Mouse (Mus musculus): Measurements from ENCODE around the gene Psmg3. TPM values are rescaled to one million over a fixed set of nuclear protein-coding genes. Genes with fewer than 3 reads are reported as not detected.
A peak's percentile ranks its signal among the peaks of the same experiment; 100 is the strongest.

Psmg3 gene
- polyA plus RNA-seq, 1 experiment from 2014 or later, result 124 TPM

DNA sequence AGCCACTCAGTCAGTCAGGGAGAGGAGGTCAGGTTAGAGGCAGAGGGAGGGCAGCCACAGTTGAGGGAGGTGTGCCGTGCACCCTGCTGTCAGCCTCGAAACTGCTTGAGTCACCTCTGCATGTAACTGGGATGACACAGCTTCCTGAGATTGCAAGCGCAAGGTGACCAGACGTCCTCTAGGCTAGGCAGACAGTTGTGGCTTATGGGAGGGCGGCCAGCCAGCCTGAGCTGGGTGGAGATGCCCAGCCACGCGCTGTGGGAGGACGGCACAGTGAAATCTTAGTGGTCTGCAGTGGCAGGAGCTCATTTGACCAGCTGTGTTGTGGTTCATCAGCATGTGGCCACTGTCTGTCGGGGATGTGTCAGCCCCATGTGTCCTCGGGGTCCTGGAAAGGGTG, 31.7 kb downstream of the Psmg3 start:
- peak overlapping the region; percentile 70 for H3K4me2 ChIP-seq
- peaks cover 66% of the 10 kb centered on the region for H3K4me1 ChIP-seq (replicated peaks; ENCODE audit: control insufficient read depth, insufficient read depth, low read length)
- peak overlapping the region; percentile 23; the same call in 1 of the 2 replicates for H3K4me3 ChIP-seq (ENCODE audit: low read depth, low read length)
- H3K36me3 ChIP-seq (ENCODE audit: control insufficient read depth, insufficient read depth, low read length), result peaks cover 11% of the 10 kb centered on the region
- no peak for DNase-seq (ENCODE audit: low spot score)
- peak overlapping the region; percentile 40; the same call in 1 of the 2 replicates for H3K9ac ChIP-seq (ENCODE audit: low read depth, low read length)
- no peaks in the 10 kb centered on the region for H3K27me3 ChIP-seq (replicated peaks; ENCODE audit: control insufficient read depth, insufficient read depth, low read length)
- 48% methylated on average over 10 of the region's 10 CpGs for WGBS
- H3K9me3 ChIP-seq (ENCODE audit: control insufficient read depth, low read length), result no peaks in the 10 kb centered on the region
- H3K27ac ChIP-seq (ENCODE audit: low read depth, low read length), result peak overlapping the region; percentile 70
- no peak for ATAC-seq (replicated peaks; ENCODE audit: low FRiP score)

DNA sequence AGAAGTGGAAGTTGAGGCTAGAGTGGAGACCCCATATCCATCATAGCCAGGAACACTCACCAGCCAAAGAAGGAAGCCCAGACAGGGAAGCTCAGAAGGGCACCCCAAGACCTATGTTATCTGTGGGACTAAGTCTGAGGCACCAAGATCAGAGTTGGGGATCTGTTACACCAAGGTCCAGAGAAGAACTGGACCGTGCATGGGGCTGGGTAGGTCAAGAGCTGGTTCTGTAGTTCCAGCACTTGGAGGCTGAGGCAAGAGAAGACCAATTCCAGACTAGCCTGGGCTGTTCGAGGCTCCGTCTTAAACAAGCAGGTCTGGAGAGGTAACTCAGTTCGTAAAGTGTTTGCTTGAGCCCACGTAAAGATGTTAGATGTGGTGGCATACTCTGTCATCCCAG, 32.5 kb downstream of the Psmg3 start:
- DNase-seq (ENCODE audit: low spot score) (no peak), ATAC-seq (replicated peaks; ENCODE audit: low FRiP score) (no peak)
- H3K27me3 ChIP-seq (replicated peaks; ENCODE audit: control insufficient read depth, insufficient read depth, low read length), result no peaks in the 10 kb centered on the region
- peak overlapping the region; percentile 92; the same call in 1 of the 2 replicates for H3K27ac ChIP-seq (ENCODE audit: low read depth, low read length)
- H3K9ac ChIP-seq (ENCODE audit: low read depth, low read length), result peak overlapping the region; percentile 60
- 80% methylated on average over 5 of the region's 5 CpGs for WGBS
- H3K36me3 ChIP-seq (ENCODE audit: control insufficient read depth, insufficient read depth, low read length), result peaks cover 4% of the 10 kb centered on the region; the same call in 1 of the 2 replicates
- H3K4me2 ChIP-seq, result peak overlapping the region; percentile 70
- peaks cover 68% of the 10 kb centered on the region for H3K4me1 ChIP-seq (replicated peaks; ENCODE audit: control insufficient read depth, insufficient read depth, low read length)
- no peaks in the 10 kb centered on the region for H3K9me3 ChIP-seq (ENCODE audit: control insufficient read depth, low read length)
- peak overlapping the region; percentile 99 for H3K4me3 ChIP-seq (ENCODE audit: low read depth, low read length)

DNA sequence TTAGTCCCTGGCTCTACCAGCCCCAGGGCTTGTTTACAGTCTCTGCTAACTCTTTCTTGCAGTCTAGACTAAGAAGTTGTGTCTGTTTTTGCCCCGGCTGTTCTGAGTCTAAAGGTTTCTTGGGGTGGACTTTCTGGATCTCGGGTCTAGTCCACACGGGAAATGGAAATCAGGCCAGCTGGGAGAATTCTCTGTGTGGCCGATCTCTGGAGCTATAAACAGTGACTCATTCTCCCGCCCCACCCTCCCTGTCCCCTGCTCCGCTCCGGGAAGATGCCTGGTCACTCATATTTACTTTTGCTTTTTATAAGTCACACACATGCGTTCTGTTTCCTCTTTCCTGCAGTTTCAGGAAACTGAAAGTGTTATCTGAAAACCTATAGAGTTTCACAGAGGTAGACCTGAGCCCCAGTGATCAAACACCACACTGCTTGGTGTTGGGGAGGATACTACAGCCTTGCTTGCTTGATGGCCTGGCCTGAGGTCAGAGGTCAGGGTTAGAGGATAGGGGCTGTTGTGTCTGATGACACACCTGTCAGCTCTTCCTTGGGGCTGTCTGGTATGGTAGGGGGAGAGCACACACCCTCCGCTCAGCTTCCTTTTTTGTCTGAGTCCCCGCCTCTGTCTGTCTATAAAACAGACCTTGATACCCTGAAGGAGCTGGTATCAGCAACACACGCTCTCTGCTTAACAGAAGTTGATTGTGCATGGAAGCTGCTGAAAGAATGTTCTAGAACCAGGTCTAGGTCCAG, 33.2 kb downstream of the Psmg3 start:
- ATAC-seq (replicated peaks; ENCODE audit: low FRiP score) (no peak), DNase-seq (ENCODE audit: low spot score) (no peak)
- H3K9me3 ChIP-seq (ENCODE audit: control insufficient read depth, low read length), result no peaks in the 10 kb centered on the region

DNA sequence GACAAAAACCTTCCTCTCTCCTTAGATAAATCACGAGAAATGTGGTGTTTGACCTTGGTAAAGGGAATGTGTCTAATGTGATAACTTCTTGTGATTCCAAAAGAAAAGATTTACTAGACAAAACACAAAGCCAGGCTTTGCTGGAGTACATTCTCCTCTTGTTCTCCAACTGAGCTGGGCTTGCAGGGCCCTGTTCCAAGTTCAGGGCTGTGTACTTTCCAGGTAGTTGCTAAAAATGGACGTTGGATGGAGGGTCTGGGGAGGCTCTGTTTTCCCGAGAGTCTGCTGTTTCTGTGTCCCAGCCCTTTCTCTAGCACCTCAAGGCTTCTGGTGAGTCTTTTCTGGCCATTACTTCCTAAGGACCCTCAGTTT, 33.7 kb downstream of the Psmg3 start:
- no peak for ATAC-seq (replicated peaks; ENCODE audit: low FRiP score)
- peak overlapping the region; percentile 99 for H3K4me3 ChIP-seq (ENCODE audit: low read depth, low read length)
- H3K36me3 ChIP-seq (ENCODE audit: control insufficient read depth, insufficient read depth, low read length), result peaks cover 3% of the 10 kb centered on the region; the same call in 1 of the 2 replicates
- H3K4me1 ChIP-seq (replicated peaks; ENCODE audit: control insufficient read depth, insufficient read depth, low read length), result peaks cover 63% of the 10 kb centered on the region
- H3K9me3 ChIP-seq (ENCODE audit: control insufficient read depth, low read length), result no peaks in the 10 kb centered on the region
- H3K27me3 ChIP-seq (replicated peaks; ENCODE audit: control insufficient read depth, insufficient read depth, low read length), result no peaks in the 10 kb centered on the region
- H3K27ac ChIP-seq (ENCODE audit: low read depth, low read length), result peak overlapping the region; percentile 92
- peak overlapping the region; percentile 96 for H3K9ac ChIP-seq (ENCODE audit: low read depth, low read length)
- 30% methylated on average over 3 of the region's 3 CpGs for WGBS
- no peak for DNase-seq (ENCODE audit: low spot score)
- peak overlapping the region; percentile 70 for H3K4me2 ChIP-seq

More for the DNA sequence above, 33.2 kb downstream of the Psmg3 start:
- peak overlapping the region; percentile 99 for H3K4me3 ChIP-seq (ENCODE audit: low read depth, low read length)
- peak overlapping the region; percentile 96 for H3K9ac ChIP-seq (ENCODE audit: low read depth, low read length)
- peaks cover 68% of the 10 kb centered on the region for H3K4me1 ChIP-seq (replicated peaks; ENCODE audit: control insufficient read depth, insufficient read depth, low read length)
- WGBS, result 22% methylated on average over 11 of the region's 11 CpGs
- H3K36me3 ChIP-seq (ENCODE audit: control insufficient read depth, insufficient read depth, low read length), result peaks cover 3% of the 10 kb centered on the region; the same call in 1 of the 2 replicates
- peak overlapping the region; percentile 92 for H3K27ac ChIP-seq (ENCODE audit: low read depth, low read length)
- H3K4me2 ChIP-seq, result peak overlapping the region; percentile 70
- no peaks in the 10 kb centered on the region for H3K27me3 ChIP-seq (replicated peaks; ENCODE audit: control insufficient read depth, insufficient read depth, low read length)

DNA sequence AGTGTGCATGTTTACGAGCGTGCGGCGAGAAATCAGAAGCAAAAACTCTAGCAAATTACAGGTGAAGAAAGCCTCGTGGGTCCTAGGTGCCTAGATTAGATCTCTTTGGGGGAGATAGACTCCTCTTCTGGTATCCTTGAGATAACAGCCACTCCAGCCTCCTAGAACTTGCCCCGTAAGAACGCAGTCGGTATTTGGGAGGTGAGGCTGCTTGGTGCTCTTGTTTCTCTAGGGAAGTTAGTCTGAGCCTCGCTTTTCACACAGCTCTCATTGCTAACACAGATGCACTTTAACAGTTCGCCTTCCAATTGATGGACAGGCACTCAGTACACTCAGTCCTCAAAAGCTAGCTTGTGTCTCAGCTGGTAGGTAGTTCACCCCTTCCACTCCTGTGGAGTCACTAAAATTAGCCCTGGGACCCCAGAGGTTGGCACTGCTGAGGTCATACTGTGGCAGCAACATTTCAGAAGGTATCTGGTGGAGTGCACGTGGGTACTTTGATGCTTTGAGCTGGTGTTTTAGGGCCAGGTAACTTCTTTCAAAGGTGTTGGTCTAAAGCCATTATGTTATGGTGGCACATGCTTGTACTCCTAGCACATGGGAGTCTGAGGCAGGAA, 34.4 kb downstream of the Psmg3 start:
- ATAC-seq (replicated peaks; ENCODE audit: low FRiP score), result no peak; the same call in 1 of the 2 replicates
- Histone ChIP-seq H3K36me3 (ENCODE audit: control insufficient read depth, insufficient read depth, low read length) (peaks cover 3% of the 10 kb centered on the region; the same call in 1 of the 2 replicates), H3K27me3 (replicated peaks; ENCODE audit: control insufficient read depth, insufficient read depth, low read length) (no peaks in the 10 kb centered on the region), H3K4me2 (peak overlapping the region; percentile 70), H3K4me3 (ENCODE audit: low read depth, low read length) (peak overlapping the region; percentile 99), H3K9ac (ENCODE audit: low read depth, low read length) (peak overlapping the region; percentile 96), H3K9me3 (ENCODE audit: control insufficient read depth, low read length) (no peaks in the 10 kb centered on the region), H3K4me1 (replicated peaks; ENCODE audit: control insufficient read depth, insufficient read depth, low read length) (peaks cover 57% of the 10 kb centered on the region), H3K27ac (ENCODE audit: low read depth, low read length) (peak overlapping the region; percentile 92)
- DNase-seq (ENCODE audit: low spot score), result no peak
- WGBS, result 9% methylated on average over 11 of the region's 11 CpGs

DNA sequence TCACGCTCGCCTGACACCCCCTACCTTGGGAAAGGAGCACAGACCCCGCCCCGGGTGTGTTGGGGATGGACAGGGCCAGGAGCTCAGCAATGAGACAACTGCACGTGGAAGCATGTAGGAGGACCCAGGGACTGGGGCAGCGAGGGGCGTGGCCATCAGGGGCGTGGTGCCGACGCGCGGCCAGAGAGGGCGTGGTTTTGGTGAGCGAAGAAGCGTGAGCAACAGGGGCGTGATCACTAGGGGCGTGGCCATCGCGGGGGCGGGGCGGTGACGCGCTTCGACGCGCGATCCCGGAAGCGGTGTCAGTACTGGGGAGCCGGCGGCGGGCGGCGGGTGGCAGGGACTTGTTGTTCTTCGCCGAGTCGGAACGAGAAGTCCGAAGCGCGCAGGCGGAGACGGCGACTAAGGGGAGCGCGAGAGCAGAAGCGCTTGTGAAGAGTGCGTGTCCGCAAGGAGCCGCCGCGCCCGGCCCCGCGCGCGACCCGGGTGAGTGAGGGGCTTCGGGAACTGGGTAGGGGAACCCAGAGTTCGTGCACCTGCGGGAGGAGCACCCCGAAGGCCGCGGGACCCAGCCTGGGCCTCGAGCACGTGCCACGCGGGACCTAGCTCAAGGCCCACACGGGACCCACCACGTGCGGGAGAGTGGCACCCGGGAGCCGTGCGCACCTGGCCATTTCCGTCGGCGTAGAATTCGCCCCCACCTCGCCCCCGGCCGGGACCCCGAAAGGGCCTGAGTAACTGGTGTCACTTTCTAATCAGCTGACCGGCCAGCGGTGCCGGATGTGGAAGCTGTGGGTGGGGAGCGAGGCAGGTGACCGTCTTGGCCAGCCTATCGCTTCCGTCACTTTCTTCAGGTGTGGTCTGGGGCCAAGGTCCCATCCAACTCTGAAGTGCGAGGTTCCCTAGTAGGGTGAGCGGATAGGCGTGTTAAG, 35.2 kb downstream of the Psmg3 start, which contains the start of gene Mafk:
Gene Mafk, plus strand, starts transcription at position 287 of the 932 bp plus-strand sequence.
- Histone ChIP-seq H3K36me3 (ENCODE audit: control insufficient read depth, insufficient read depth, low read length) (peaks cover 3% of the 10 kb centered on the region; the same call in 1 of the 2 replicates), H3K27ac (ENCODE audit: low read depth, low read length) (peak within 1 kb of the TSS; percentile 92), H3K4me3 (ENCODE audit: low read depth, low read length) (peak within 1 kb of the TSS; percentile 99), H3K9ac (ENCODE audit: low read depth, low read length) (peak within 1 kb of the TSS; percentile 96), H3K4me1 (replicated peaks; ENCODE audit: control insufficient read depth, insufficient read depth, low read length) (peaks cover 49% of the 10 kb centered on the region), H3K27me3 (replicated peaks; ENCODE audit: control insufficient read depth, insufficient read depth, low read length) (no peaks in the 10 kb centered on the region), H3K4me2 (peak within 1 kb of the TSS; percentile 70), H3K9me3 (ENCODE audit: control insufficient read depth, low read length) (no peaks in the 10 kb centered on the region)
- DNase-seq (ENCODE audit: low spot score) (peak; percentile 99), ATAC-seq (replicated peaks; ENCODE audit: low FRiP score) (peak; percentile 90)
- under 1% methylated on average over 92 of the region's 92 CpGs for WGBS

DNA sequence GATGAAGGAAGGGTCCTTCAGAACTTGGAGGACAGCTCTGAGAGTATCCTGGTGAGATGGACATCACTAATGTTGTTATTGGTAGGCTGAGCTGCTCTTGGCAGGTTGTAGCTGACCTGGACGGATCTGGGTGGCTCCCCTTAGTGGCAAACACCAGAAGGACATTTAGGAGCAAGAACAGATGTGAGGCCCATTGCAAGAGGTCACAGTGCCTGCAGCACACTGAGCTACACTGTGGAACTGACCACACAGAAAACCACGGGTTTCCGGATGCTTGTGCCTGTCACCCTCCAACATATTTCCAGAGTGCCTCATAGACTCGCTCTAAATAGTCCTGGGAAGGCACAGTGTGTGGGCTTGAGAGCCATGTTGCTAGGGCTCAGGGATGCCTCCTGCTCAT, 37.2 kb downstream of the Psmg3 start:
- Histone ChIP-seq H3K4me3 (ENCODE audit: low read depth, low read length) (no peak overlapping the region), H3K9me3 (ENCODE audit: control insufficient read depth, low read length) (no peaks in the 10 kb centered on the region), H3K9ac (ENCODE audit: low read depth, low read length) (no peak overlapping the region), H3K4me2 (no peak overlapping the region), H3K27ac (ENCODE audit: low read depth, low read length) (0 out of 2 replicates have a peak overlapping the region, but pooled peaks have one; percentile 1), H3K36me3 (ENCODE audit: control insufficient read depth, insufficient read depth, low read length) (no peaks in the 10 kb centered on the region), H3K27me3 (replicated peaks; ENCODE audit: control insufficient read depth, insufficient read depth, low read length) (no peaks in the 10 kb centered on the region), H3K4me1 (replicated peaks; ENCODE audit: control insufficient read depth, insufficient read depth, low read length) (peaks cover 29% of the 10 kb centered on the region)
- WGBS, result 45% methylated on average over 4 of the region's 4 CpGs
- DNase-seq (ENCODE audit: low spot score), result no peak
- no peak for ATAC-seq (replicated peaks; ENCODE audit: low FRiP score)

DNA sequence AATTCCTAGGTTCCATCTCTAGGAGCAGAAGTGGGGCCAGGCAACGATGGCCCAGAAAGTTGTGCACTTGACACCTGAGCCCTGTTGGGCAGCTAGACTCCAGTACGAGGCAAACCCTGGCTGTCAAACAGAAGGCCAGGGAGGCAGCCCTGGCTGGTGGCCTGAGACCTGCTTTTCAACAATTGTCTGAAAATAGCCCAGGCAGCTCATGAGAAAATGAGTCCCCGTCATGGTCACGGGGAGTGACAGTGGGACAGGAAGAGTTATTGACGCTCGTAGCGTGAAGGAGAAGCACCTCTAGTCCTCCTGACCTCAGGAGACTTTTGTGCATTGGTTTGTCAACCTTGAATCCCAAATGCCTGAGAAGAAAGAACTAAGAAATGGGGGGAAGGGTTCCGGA, 45.3 kb downstream of the Psmg3 start:
- Histone ChIP-seq H3K9me3 (ENCODE audit: control insufficient read depth, low read length) (no peaks in the 10 kb centered on the region), H3K27ac (ENCODE audit: low read depth, low read length) (no peak overlapping the region), H3K4me1 (replicated peaks; ENCODE audit: control insufficient read depth, insufficient read depth, low read length) (no peaks in the 10 kb centered on the region), H3K9ac (ENCODE audit: low read depth, low read length) (no peak overlapping the region), H3K4me2 (no peak overlapping the region), H3K36me3 (ENCODE audit: control insufficient read depth, insufficient read depth, low read length) (no peaks in the 10 kb centered on the region), H3K27me3 (replicated peaks; ENCODE audit: control insufficient read depth, insufficient read depth, low read length) (no peaks in the 10 kb centered on the region), H3K4me3 (ENCODE audit: low read depth, low read length) (no peak overlapping the region)
- WGBS, result 81% methylated on average over 8 of the region's 8 CpGs
- no peak for ATAC-seq (replicated peaks; ENCODE audit: low FRiP score)
- no peak for DNase-seq (ENCODE audit: low spot score)

Measured in liver, embryonic 11.5 days (tissue).